Mouse (Mus musculus): ENCODE data around the gene Insr. TPM values are rescaled to one million over a fixed set of nuclear protein-coding genes. Genes with fewer than 3 reads are reported as not detected.
"Not testable (repeated sequence)": the region's sequence is repeated elsewhere in the genome, so short reads cannot be mapped to it uniquely, and the experiment has no call there.

Gene Insr
- total RNA-seq, 2 experiments from 2014 or later = 53.7 to 56.4 TPM

DNA sequence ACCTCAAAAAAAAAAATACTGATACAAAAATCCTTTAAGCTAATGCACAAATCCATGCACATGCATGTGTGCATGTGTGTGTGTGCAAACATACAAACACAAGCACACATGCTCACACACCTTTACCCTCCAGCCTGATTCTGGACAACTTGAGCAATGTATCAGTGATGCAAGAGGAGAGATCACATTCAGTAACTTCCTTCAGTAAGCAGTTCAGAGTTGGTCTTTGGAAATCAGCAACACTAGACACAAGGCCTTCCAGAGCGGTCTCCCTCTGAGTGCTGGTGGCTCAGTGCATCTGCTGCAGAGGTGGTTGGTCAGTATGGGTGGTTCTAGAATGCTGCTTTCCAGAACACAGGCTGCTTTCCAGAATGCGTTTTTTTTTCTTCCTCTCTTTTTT lies 46.8 kb downstream of the Insr start:
- DNase-seq (ENCODE audit: low spot score) = no peak

DNA sequence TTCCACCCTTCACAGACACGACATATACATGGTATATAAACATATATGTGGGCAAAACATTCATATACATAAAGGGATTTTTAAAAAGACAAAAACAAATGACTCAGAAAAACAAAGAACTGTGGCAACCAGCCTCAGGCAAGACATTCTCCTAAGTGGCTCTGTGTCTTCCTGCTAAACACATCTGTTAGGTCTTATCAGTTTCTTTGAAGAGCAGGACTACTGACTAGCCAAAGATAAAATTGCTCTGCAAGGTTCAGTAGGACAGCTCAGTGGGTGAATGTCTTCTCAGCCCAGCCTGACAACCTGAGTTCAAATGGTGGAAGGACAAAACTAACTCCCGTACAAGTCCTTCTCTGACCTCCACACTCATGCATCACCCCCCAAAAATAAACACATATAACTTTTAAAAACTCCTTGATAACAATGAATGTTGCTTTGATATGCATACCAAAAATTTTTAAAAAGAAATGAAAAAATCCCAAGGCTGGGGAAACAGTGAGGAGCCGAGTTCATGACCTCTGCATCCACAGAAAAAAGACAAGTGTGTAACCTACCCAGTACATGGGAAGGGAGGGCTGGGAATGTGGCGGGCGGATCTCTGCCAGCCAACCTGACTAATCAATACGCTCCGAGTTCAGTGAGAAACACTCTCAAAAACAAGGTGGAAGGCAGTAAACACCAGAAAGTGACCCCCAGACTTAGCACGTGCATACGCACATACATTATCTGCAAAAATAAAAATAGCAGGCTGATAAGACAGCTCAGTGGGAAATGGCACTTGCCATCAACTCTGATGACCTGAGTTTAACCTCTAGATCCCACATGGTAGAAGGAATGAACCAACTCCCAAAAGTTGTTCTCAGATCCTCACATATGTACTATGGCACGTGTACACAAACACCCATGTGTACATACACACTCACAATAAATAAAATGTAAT lies 49.0 kb downstream of the Insr start:
- DNase-seq (ENCODE audit: low spot score) = no peak

DNA sequence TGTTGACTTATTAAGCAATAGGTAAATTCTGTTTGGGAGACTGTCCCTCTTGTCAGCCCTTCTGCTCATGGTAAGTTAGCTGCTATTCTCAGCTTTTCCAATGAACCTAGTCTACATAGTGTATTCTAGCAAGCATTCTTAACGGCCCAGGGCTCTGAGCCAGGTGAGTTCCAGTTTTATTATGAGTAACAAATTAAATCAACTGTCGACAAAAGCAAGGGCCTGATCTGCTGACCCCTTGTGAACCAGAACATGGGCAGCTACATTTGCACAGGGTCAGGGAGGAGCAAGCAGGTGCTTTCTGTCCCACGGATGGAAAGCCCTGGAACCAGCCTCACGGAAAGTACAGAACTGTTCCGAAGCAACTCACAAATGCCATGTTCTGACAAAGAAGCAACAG lies 52.0 kb downstream of the Insr start:
- no peak for DNase-seq (ENCODE audit: low spot score)

DNA sequence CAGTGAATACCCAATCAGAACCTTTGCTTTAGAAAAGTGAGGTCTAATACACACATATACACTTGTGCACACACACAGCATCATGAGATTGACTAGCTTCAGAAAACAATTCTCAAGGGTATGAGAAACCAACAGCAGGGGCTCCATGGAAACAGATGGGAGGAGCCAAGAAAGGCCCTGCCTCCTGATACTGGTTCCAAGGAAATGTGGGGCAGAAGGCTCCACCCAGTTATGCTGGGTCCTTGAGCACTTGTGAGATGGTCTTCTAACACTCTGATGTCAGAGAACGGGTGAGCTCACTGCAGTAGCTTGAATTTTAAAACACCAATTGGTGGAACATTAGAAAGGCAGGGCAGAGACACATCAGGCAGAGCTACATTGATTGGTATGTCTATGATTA lies 53.7 kb downstream of the Insr start:
- DNase-seq (ENCODE audit: low spot score) = no peak

DNA sequence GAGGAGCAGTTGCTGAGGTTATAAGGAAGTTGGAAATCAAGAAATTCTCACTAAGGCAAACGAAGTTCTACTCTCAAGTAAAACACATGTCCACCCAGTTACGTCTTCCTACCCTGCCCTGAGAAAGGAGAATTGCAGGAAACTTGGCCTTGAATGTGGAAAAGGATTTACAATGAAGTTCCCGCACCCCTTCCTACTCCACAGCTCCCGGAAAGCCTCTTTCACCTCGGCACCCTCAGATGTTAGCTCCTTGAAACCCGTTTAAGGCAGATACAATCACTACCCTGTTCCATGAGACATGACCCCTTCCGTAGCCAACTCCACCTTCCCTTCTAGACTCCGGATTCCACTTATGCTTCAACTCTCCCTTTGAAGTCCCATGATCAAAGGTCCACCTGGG lies 54.2 kb downstream of the Insr start:
- no peak for DNase-seq (ENCODE audit: low spot score)

DNA sequence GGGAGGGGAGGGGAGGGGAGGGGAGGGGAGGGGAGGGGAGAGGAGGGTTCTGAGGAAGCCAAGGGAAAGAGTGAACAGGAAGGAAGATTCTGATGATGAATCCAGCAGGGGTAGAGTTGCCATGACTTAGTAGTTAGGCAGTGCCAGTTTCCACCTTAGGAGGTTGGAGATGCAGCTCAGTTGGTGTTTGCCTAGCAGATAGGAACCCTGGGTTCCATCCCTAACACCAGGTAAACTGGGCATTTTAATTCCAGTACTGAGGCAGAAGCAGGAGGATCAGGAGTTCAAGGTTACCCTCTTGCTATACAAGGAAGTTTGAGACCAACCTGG lies 56.8 kb downstream of the Insr start:
- DNase-seq (ENCODE audit: low spot score) = no peak

DNA sequence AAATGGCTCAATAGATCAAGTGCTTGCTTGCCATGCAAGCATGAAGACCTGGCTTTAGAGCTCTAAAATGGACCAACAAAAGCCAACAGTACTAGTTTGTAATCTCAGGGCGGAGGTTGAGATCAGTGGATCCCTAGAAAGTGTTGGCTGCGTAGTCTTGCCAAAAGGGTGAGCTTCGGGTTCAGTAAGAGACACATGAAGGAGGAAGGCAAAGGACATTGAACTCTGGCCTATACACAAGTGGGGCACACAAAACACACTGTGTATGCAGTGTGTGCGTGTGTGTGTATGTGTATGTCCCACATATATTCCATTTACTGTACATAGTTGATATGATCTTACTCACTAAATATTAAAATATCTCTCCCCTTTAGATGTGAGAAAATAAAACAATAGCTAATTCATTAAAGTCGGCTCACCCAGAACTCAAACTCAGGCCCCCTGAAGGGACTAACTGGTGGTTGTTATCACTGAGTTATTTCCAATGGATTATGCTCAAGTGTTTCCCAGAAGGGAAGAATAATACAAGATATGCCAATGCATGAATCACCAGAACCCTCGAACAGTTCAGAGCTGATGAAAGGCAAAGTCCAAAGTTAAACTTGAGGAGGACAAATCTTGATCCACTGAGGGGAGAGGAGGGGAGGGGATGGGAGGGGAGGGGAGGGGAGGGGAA lies 57.3 kb downstream of the Insr start:
- no peak for DNase-seq (ENCODE audit: low spot score)

DNA sequence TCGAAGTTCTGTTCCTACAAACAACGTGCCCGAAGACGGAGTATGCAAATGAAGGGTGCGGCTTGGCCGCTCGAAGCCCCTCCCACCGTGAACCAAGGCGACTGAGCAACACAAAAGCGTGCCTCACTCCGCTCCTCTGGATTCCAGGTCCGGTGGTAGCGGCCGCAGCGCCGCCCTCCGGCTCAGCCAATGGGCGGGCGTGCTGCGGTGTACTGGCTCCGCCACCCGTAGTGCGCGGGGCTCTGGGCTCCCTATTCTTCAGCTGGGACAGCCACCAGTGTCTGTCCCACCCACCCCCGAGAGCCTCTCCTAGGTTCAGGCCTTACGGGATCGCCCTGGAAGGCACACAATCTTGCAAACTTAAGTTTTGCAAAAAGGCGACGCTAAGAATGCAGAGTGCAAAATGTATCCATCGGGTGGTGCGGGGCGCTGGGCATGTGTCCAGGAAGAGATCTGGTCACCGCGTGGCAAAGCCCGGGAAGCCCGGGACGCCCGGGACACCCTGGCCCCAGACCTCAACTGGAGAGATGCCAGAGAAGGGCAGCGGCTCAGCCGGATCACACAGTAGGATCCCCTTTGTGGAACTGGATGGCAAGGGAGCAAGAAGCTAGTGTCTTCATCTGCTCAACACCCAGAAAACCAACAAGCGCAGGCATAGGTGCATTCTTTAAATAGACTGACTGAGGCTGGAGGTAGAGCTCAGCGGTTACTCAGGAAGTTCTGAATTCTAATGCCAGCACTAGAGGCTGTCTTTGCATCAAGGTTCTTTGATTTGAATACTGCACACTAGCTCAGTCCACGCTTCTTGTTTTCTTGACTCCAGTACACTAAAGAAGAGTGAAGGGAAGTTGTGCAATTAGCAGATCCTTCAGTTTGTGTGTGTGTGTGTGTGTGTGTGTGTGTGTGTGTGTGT lies 58.1 kb downstream of the Insr start:
- peak; percentile 89 for DNase-seq (ENCODE audit: low spot score)

DNA sequence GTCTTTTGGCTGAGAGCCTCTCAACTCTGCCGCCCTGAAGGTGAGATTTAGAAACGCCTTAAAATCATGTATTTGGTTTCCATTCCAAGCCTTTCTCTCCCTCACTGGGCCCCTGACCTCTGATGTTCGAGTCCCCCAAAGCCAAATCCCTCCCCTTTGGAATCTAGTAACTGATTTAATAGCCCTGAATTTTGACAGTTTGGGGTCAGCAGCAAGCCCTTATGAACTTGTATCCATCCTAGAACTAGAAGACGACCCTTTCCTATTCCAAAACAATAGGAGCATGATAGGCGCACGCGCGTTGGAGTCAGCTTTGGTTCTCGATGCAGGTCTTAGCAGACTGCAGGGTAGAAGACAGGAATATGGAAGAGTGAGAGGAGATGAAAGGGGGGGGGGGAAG lies 58.9 kb downstream of the Insr start:
- no peak for DNase-seq (ENCODE audit: low spot score)

DNA sequence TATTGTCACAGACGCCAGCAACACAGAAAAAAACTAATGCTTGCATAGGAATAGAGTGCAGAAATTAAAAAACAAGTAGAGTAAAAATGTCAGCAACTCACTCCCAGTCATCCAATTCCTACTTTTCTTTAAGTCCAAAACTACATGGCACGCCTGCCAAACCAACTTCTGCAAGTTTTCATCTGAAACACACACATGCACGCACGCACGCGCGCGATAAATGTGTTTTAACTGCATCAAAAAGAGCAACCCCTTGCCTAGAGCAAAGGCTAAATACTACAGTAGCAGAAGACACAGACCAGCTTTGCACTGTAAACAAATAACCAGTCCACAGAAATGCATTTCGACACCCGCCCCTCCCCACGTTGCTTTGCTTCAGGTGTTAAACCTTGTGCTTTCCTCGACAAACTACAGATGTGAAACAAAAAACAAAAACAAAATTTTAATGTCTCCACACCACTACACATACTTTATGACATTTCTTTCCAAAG lies 59.5 kb downstream of the Insr start:
- DNase-seq (ENCODE audit: low spot score) = no peak

DNA sequence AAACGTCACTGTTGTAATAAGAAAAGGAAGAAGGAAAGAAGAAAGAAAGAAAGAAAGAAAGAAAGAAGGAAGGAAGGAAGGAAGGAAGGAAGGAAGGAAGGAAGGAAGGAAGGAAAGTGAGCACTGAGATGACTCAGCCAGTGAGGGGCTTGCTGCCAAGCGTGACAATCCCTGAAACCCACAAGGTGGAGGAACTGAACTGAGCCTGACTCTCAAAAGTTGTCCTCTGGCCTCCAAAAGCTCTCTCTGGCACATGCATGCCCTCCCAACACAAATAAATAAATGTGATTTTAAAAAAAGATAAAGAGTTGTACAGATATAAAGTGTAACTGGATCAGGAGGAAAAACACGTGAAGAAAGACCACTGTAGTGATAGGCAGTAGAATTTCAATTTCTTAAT lies 60.2 kb downstream of the Insr start:
- no peak for DNase-seq (ENCODE audit: low spot score)

DNA sequence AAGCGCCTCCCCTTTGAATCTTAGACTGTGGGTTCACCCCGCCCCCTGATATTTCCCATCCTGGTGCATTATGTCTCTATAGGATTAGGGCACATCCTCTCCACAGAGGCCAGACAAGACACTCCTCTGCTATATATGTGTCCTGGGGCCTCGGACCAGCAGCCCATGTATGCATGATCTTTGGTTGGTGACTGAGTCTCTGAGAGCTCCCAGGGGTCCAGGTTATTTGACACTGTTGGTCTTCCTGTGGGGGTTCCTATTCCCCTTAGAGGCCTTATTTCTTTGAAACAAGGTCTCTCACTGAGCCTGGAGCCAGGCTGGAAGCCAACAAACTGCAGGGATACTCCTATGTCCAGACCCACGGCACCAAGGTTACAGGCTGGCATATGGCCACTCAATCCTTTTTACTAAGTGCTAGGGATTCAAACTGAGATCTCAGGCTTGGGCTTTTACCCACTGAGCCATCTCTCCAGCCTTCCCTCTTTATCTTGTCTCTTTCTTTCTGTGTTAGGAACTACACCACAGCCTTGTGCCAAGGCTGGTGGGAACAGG lies 62.8 kb downstream of the Insr start:
- DNase-seq (ENCODE audit: low spot score) = no peak

DNA sequence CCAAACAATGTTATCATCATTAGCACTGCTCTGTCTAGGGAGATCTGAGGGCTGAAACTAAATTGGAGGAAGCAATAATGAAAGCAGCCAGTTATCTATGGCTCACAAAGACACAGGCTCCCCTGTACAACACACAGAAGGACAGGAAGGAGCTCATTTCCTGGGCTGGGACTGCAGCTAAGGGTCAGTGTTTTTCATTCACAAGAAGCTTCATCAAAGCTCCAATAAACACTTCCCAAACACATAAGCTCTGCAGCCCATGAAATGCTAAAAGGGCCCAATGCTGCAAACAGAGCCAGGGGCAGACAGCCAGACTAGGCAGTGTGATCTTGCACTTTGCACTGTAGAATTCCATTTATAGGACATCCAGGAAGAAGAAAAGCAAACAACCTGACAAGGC lies 63.9 kb downstream of the Insr start:
- DNase-seq (ENCODE audit: low spot score) = peak; percentile 39

DNA sequence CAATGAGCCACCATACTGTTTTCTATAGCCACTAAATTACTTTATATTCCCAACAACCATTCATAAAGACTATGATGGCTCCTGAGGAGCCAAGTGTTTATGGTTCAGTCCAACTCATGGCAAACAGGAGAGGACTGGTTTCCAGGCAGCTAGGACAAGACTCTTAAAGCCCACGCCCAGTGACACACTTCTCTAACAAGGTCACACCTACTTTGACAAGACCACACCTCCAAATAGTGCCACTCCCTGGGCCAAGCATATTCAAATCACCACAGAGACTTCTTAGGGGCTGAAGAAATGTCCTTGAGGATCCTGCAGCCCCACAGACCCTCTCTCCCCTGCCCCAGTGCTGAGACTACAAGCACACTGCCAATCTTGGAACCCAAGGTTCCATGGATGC lies 64.8 kb downstream of the Insr start:
- no peak for DNase-seq (ENCODE audit: low spot score)

DNA sequence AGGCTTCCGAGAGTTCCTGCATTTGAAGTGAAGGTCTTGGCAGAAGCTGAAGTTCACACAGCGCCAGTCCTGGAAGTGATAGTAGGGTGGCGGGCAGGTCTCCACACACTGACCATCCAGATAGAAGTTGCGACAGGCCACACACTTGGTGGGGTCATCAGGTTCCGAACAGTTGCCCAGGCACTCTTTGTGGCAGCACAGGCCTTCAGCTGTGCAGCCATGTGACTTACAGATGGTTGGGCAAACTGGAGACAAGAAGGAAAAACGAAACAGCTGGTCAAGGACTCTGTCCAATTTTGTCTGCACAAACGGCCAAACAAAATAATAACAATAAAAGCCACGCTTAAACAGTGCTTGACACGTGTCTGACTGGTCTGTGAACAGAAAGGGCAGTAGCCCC lies 68.0 kb downstream of the Insr start:
- peak; percentile 48 for DNase-seq (ENCODE audit: low spot score)

DNA sequence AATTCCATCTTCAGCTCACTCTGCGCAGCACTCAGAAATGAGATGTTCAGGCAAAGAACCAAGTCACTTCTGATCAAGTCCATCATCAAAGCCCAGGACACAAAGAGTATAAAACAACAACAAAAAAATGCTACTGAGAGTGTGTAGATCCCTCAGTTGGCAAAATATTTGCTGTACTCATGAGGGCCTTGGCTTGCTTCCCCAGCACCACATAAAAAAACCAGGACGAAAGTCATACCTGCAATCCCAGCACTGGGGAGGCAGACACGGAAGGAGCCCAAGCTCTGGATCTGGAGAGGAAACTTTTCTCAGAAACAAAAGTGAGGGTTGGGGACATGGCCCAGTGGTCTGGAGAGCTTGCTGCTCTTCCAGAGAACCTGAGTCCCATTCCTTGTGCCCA lies 69.5 kb downstream of the Insr start:
- DNase-seq (ENCODE audit: low spot score) = no peak

DNA sequence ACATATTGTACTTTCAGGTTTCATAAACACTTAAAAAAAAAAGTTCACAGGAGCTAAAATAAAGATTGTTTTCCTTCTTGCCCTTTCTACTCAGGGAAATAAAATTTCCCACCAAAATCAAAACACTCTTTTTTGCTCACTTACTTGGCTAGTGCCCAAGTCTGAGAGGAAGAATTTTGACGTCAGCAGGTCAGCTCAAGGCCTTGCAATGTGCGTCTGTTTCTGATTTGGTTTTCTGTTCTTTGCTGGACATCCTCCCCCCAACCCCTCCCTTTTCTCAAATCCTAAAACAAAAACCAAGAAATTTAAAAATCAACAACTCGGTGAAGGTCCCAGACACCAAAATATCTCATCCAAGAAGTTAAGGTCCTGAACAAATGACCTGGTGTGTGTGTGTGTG lies 70.1 kb downstream of the Insr start:
- peak; percentile 58 for DNase-seq (ENCODE audit: low spot score)

DNA sequence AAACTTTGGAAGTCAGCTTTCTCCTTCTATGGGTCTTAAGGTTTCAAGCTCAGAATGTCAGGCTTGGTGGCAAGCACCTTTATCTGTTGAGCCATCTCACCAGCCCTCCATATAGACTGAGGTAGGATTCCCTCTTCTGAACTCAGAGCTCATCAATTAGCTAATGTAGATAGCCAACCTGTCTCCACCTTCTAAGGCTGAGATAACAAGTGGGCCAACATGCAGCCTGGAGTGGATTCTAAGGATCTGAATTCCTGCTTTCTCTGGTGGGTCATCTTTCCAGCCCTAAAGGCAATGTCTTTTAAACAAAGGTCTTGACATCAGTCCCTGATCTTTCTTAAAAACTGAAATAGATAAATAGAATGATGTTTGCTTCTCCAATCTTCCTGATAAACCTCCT lies 70.7 kb downstream of the Insr start:
- no peak for DNase-seq (ENCODE audit: low spot score)

DNA sequence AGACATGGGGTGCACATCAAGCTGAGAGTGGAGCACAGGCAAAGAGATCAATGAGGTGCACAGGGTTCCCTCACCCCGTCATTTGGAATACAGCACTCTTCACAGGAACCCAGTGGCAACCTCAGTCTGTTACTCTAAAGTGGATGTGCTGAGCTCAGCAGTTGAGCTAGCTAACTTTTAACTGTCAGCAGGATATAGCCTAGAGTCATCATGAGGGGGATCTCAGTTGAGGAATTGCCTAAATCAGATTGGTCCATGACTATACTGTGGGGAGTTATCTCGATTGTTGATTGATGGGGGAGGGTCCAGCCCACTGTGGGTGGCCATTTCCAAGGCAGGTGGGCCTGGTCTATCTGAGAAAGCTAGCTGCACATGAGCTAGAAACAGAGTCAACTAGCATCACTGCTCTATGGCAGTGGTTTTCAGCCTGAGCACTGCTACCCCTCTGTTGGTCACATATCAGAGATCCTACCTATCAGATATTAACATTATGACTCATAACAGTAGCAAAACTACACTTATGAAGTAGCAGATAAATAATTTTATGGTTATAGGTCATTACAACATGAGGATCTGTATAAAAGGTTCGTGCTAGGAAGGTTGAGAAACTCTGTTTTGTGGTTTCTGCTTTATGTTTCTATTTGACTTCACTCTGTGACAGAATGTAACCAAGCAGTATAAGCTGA lies 74.5 kb downstream of the Insr start:
- DNase-seq (ENCODE audit: low spot score) = no peak

DNA sequence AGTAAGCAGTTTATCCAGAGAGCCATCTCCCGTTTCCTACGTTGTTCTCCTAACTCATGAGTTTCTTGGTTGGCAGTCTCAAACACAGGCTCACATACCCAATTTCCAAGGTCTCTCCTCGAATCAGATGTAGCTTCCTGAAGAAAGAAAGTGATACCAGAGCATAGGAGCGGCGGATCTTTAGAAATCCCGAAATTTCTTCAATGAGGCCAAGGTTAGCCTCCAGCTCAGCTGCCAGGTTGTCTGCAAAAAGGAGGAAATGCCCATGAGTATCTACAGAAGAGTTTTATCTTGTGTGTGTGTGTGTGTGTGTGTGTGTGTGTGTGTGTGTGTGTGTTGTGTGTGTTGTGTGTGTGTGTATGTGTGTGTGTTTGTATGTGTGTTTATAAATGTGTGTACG lies 76.6 kb downstream of the Insr start:
- DNase-seq (ENCODE audit: low spot score) = no peak

DNA sequence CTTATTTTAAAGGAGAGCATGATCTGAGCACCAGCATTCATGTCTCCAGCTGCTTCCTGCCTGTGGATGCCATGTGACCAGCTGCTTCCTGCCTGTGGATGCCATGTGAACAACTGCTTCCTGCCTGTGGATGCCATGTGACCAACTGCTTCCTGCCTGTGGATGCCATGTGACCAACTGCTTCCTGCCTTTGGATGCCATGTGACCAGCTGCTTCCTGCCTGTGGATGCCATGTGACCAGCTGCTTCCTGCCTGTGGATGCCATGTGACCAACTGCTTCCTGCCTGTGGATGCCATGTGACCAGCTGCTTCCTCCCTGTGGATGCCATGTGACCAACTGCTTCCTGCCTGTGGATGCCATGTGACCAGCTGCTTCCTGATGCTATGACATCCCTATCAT lies 85.1 kb downstream of the Insr start:
- not testable (repeated sequence) for DNase-seq (ENCODE audit: low spot score)

All from gastrocnemius, adult 18-20 months (tissue).